Mouse (Mus musculus) CH12.LX (cell line): ENCODE data around the gene Chrnd. TPM values are rescaled to one million over a fixed set of nuclear protein-coding genes. Genes with fewer than 3 reads are reported as not detected.

Source experiments
- DNase-seq: peaks from one replicate; pipeline ENCODE4 v3.0.0-alpha.2; 2013; ENCODE audit errors: extremely low read depth
- H3K27ac ChIP-seq: 2 replicates; pipeline ENCODE4 v1.5.1; 2012; ENCODE audit warnings: low read depth, mild to moderate bottlenecking, control low read depth, moderate library complexity; ENCODE audit not compliant: insufficient read depth
- H3K27me3 ChIP-seq: replicated peaks from 2 replicates; pipeline ENCODE3; 2012; ENCODE audit warnings: inconsistent platforms
- H3K36me3 ChIP-seq, 2 experiments: replicated peaks in 1 of 2; 2 replicates each; pipeline versions ENCODE3 to v1.6.1; 2012; ENCODE audit warnings: inconsistent platforms in 1 of 2, low read length in 1 of 2, mild to moderate bottlenecking in 1 of 2, mixed read lengths in 1 of 2, moderate library complexity in 1 of 2; ENCODE audit not compliant: control insufficient read depth in 1 of 2, insufficient read depth in 1 of 2
- H3K4me1 ChIP-seq, 2 experiments: 2 replicates each; pipeline ENCODE4 v1.6.1; 2012; ENCODE audit warnings: inconsistent platforms in 1 of 2, moderate library complexity in 1 of 2; ENCODE audit not compliant: insufficient read depth in 2 of 2, control insufficient read depth in 1 of 2
- H3K4me2 ChIP-seq: 2 replicates; pipeline ENCODE4 v1.6.1; 2012; ENCODE audit warnings: low read depth, mild to moderate bottlenecking, control low read depth; ENCODE audit not compliant: poor library complexity, insufficient read depth, severe bottlenecking
- H3K4me3 ChIP-seq, 3 experiments: fragments of 150-350 bp in 1 of 3; sonication (generic) in 1 of 3; replicated peaks in 1 of 3; 2 replicates each; pipeline versions ENCODE3 to v1.5.1; 2011 to 2012; ENCODE audit warnings: low read depth in 2 of 3, low read length in 2 of 3, mild to moderate bottlenecking in 2 of 3, moderate library complexity in 2 of 3, control low read depth in 1 of 3, improper control_type of control experiment in 1 of 3, inconsistent platforms in 1 of 3, mixed read lengths in 1 of 3; ENCODE audit not compliant: poor library complexity in 1 of 3
- H3K79me2 ChIP-seq: replicated peaks from 2 replicates; pipeline ENCODE4 v1.6.1; 2012; ENCODE audit warnings: mild to moderate bottlenecking, moderate library complexity; ENCODE audit not compliant: control insufficient read depth, poor library complexity, insufficient read depth, severe bottlenecking; ENCODE audit errors: extremely low read depth
- H3K9ac ChIP-seq: 2 replicates; pipeline ENCODE4 v1.6.1; 2012; ENCODE audit warnings: low read depth, mild to moderate bottlenecking, control low read depth, moderate library complexity; ENCODE audit not compliant: insufficient read depth
- H3K9me3 ChIP-seq: replicated peaks from 2 replicates; pipeline ENCODE3; 2012; ENCODE audit warnings: low read length, inconsistent platforms, mixed read lengths
- CHD2 ChIP-seq: IDR thresholded peaks from 2 replicates; pipeline ENCODE4 v1.6.1; 2011; ENCODE audit warnings: low read length, improper control_type of control experiment
- CTCF ChIP-seq, 2 experiments: IDR thresholded peaks in 1 of 2; conservative IDR thresholded peaks in 1 of 2; 2 replicates each; pipeline ENCODE4 v1.5.1; 2011 to 2012; ENCODE audit warnings: low read depth in 2 of 2, low read length in 2 of 2, improper control_type of control experiment in 1 of 2, inconsistent platforms in 1 of 2, mild to moderate bottlenecking in 1 of 2, moderate library complexity in 1 of 2
- E2F4 ChIP-seq: IDR thresholded peaks from 2 replicates; pipeline ENCODE4 v1.6.1; 2011; ENCODE audit warnings: low read depth, low read length, improper control_type of control experiment; ENCODE audit not compliant: insufficient replicate concordance
- ELF1 ChIP-seq: IDR thresholded peaks from 2 replicates; pipeline ENCODE4 v1.6.1; 2014; ENCODE audit warnings: low read depth, mild to moderate bottlenecking, inconsistent platforms, low read length, improper control_type of control experiment
- ETS1 ChIP-seq: conservative IDR thresholded peaks from 2 replicates; pipeline ENCODE4 v1.6.1; 2012; ENCODE audit warnings: low read depth, mild to moderate bottlenecking, inconsistent platforms, low read length, improper control_type of control experiment, moderate library complexity
- GABPA ChIP-seq: IDR thresholded peaks from 2 replicates; pipeline ENCODE4 v1.6.1; 2012; ENCODE audit warnings: low read depth, low read length, improper control_type of control experiment, inconsistent platforms; ENCODE audit not compliant: insufficient replicate concordance
- HCFC1 ChIP-seq: IDR thresholded peaks from 2 replicates; pipeline ENCODE4 v1.6.1; 2012; ENCODE audit warnings: low read depth, mild to moderate bottlenecking, inconsistent platforms, low read length, improper control_type of control experiment
- IRF4 ChIP-seq: IDR thresholded peaks from 2 replicates; pipeline ENCODE4 v1.6.1; 2014; ENCODE audit warnings: low read depth, mild to moderate bottlenecking, inconsistent platforms, low read length, improper control_type of control experiment
- JUND ChIP-seq: conservative IDR thresholded peaks from 2 replicates; pipeline ENCODE4 v1.6.1; 2011; ENCODE audit warnings: low read depth, low read length, improper control_type of control experiment
- KAT2A ChIP-seq: IDR thresholded peaks from 2 replicates; pipeline ENCODE4 v1.6.1; 2012; ENCODE audit warnings: low read length, improper control_type of control experiment, inconsistent platforms; ENCODE audit not compliant: insufficient replicate concordance
- MAFK ChIP-seq: IDR thresholded peaks from 2 replicates; pipeline ENCODE4 v1.6.1; 2011; ENCODE audit warnings: low read length, improper control_type of control experiment; ENCODE audit not compliant: insufficient replicate concordance
- MAX ChIP-seq: IDR thresholded peaks from 2 replicates; pipeline ENCODE4 v1.6.1; 2011; ENCODE audit warnings: low read length, improper control_type of control experiment
- MAZ ChIP-seq: IDR thresholded peaks from 2 replicates; pipeline ENCODE4 v1.6.1; 2012; ENCODE audit warnings: low read depth, mild to moderate bottlenecking, inconsistent platforms, low read length, improper control_type of control experiment, moderate library complexity
- MYC ChIP-seq: IDR thresholded peaks from 2 replicates; pipeline ENCODE4 v1.6.1; 2011; ENCODE audit warnings: low read depth, mild to moderate bottlenecking, improper control_type of control experiment, low read length
- NELFE ChIP-seq: IDR thresholded peaks from 2 replicates; pipeline ENCODE4 v1.6.1; 2011; ENCODE audit warnings: low read depth, low read length, improper control_type of control experiment
- POLR2A ChIP-seq: IDR thresholded peaks from 2 replicates; pipeline ENCODE4 v1.6.1; 2011; ENCODE audit warnings: low read depth, mild to moderate bottlenecking, improper control_type of control experiment, low read length
- RCOR1 ChIP-seq: conservative IDR thresholded peaks from 2 replicates; pipeline ENCODE4 v1.6.1; 2012; ENCODE audit warnings: low read depth, mild to moderate bottlenecking, inconsistent platforms, low read length, improper control_type of control experiment
- SIN3A ChIP-seq: IDR thresholded peaks from 2 replicates; pipeline ENCODE4 v1.6.1; 2012; ENCODE audit warnings: low read length, improper control_type of control experiment, inconsistent platforms
- UBTF ChIP-seq: IDR thresholded peaks from 2 replicates; pipeline ENCODE4 v1.6.1; 2012; ENCODE audit warnings: low read depth, mild to moderate bottlenecking, inconsistent platforms, low read length, improper control_type of control experiment, moderate library complexity
- USF1 ChIP-seq: IDR thresholded peaks from 2 replicates; pipeline ENCODE4 v1.6.1; 2014; ENCODE audit warnings: low read depth, mild to moderate bottlenecking, inconsistent platforms, low read length, improper control_type of control experiment
- ZC3H11A ChIP-seq: IDR thresholded peaks from 2 replicates; pipeline ENCODE4 v1.6.1; 2012; ENCODE audit warnings: low read depth, mild to moderate bottlenecking, inconsistent platforms, low read length, improper control_type of control experiment
- ZKSCAN1 ChIP-seq: IDR thresholded peaks from 2 replicates; pipeline ENCODE4 v1.6.1; 2012; ENCODE audit warnings: low read depth, inconsistent platforms, low read length, improper control_type of control experiment, borderline replicate concordance
- ZNF384 ChIP-seq: IDR thresholded peaks from 2 replicates; pipeline ENCODE4 v1.6.1; 2012; ENCODE audit warnings: low read depth, low read length, improper control_type of control experiment, inconsistent platforms
- dilution Hi-C: fragments of 300-500 bp; cut with MboI; formaldehyde crosslinking; loops from 2 replicates; pipeline ENCODE4 v1.14.3; 2020; ENCODE audit warnings: low sequenced_read_pairs; ENCODE audit not compliant: extremely low pct_unique_long_range_greater_than_20kb, extremely low pct_ligation_motif_present
- in situ Hi-C: fragments of 300-500 bp; cut with MboI; formaldehyde crosslinking; loops from 3 replicates; pipeline ENCODE4 v1.14.3; 2019; ENCODE audit warnings: low sequenced_read_pairs, low pct_ligation_motif_present, low pct_unique_long_range_greater_than_20kb, mixed read lengths
- polyA plus RNA-seq: library from polyadenylated mRNA; unstranded; fragments of >175 nt; gene quantifications from 2 replicates; pipeline ENCODE4 v1.2.1, GENCODE M21; 2012; ENCODE audit warnings: low read depth; ENCODE audit not compliant: insufficient read length
- total RNA-seq, 2 experiments: library from RNA; depleted of rRNA; stranded (reverse); fragments of 300-350 nt in 1 of 2; fragments of >200 nt in 1 of 2; gene quantifications; 2 replicates each; pipeline ENCODE4 v1.2.3; 2012 to 2014

Gene Chrnd
- total and polyA plus RNA-seq, 3 experiments, result 0.13 TPM; not detected in 2

- Histone ChIP-seq H3K4me3 (no peak overlapping the region), H3K79me2 (no peaks in the 10 kb centered on the region), H3K27ac (no peak overlapping the region), H3K36me3 (no peaks in the 10 kb centered on the region), H3K9me3 (peaks cover 3% of the 10 kb centered on the region), H3K4me2 (no peak overlapping the region), H3K27me3 (peaks cover 17% of the 10 kb centered on the region), H3K9ac (no peak overlapping the region), H3K4me1 (peaks cover 0 to 3% of the 10 kb centered on the region in 2 experiments; a peak in 2 of 4 replicates)
- DNase-seq, result no peak
- dilution Hi-C loops, result no loop called here
- in situ Hi-C loops, result no loop called here
- no peak for TF ChIP-seq ZC3H11A
- no peak for TF ChIP-seq IRF4
- TF ChIP-seq MAFK, result no peak
- no peak for TF ChIP-seq UBTF
- TF ChIP-seq ZNF384, result no peak
- no peak for TF ChIP-seq KAT2A
- TF ChIP-seq NELFE, result no peak
- no peak for TF ChIP-seq RCOR1
- TF ChIP-seq POLR2A, result no peak
- no peak for TF ChIP-seq E2F4
Measured at GRCm38 (mm10) chr1:87201848-87202247, 11.4 kb downstream of the Chrnd start.

GRCm38 (mm10) chr1:87203779-87204178 is 13.4 kb downstream of the Chrnd start:
- no peak for DNase-seq
- TF ChIP-seq IRF4 (no peak), SIN3A (no peak), GABPA (no peak), CTCF (conservative IDR thresholded peaks at IDR 0.05 in 1 of 2, IDR thresholded peaks at IDR 0.05 in 1 of 2; ENCODE audit: low read depth in 2 of 2, low read length in 2 of 2) (no peak), JUND (no peak), ZKSCAN1 (no peak), MAZ (no peak), MYC (no peak), ELF1 (no peak), ETS1 (no peak), POLR2A (no peak), KAT2A (no peak), MAX (no peak), ZC3H11A (no peak), USF1 (no peak), HCFC1 (no peak), UBTF (no peak), CHD2 (no peak)
- TF ChIP-seq, all 38 proteins: peak for 0
- Histone ChIP-seq H3K4me1 (peaks cover 0 to 16% of the 10 kb centered on the region in 2 experiments), H3K4me2 (no peak overlapping the region), H3K36me3 (peaks cover 0 to 9% of the 10 kb centered on the region in 2 experiments), H3K79me2 (no peaks in the 10 kb centered on the region), H3K4me3 (no peak overlapping the region), H3K9ac (no peak overlapping the region), H3K27me3 (peaks cover 6% of the 10 kb centered on the region), H3K9me3 (peaks cover 3% of the 10 kb centered on the region), H3K27ac (no peak overlapping the region)
- in situ Hi-C loops, result no loop called here
- dilution Hi-C loops, result no loop called here
